Mouse (Mus musculus): Measurements from ENCODE around the gene S100a8.

DNA sequence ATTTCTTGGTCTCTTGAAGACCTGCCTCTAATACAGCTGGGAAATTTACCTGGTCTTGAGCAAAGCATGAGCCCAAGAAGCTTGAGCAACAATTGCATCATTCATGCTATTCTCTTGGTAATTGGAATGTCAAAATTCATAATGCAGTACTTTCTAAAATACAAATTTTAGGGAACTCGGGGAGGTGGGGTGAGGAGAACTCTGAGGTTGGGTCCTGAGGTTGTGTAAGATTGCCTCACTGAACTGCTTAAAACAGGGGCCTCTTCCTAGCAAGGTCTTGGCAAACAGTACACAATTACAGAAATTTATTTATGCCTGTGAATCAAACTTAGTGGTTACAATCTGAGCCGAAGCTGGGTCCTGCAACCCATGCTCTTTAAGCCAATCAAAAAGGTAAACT is 18.1 kb downstream of the S100a8 start:
- TF ChIP-seq CTCF (IDR thresholded peaks at IDR 0.05; ENCODE audit: low read depth), result no peak
- TF ChIP-seq EP300 (IDR thresholded peaks at IDR 0.05; ENCODE audit: low read depth), result peak; percentile 59; the same call in 1 of the 2 replicates
